Mouse (Mus musculus) adrenal gland, adult (tissue): ENCODE results near the gene Spata31d1b.

ENCODE experiments used
- DNase-seq, 2 experiments: peaks; one replicate each; pipeline ENCODE4 v3.0.0; 2022 to 2023; ENCODE audit warnings: low spot score in 1 of 2; ENCODE audit not compliant: inconsistent age in 2 of 2

Gene Spata31d1b

GRCm38 (mm10) chr13:59746164-59746563 lies 34.1 kb downstream of the Spata31d1b start:
- DNase-seq = no peak

GRCm38 (mm10) chr13:59746711-59747110 lies 34.6 kb downstream of the Spata31d1b start, which contains the start of gene 1700014D04Rik:
1700014D04Rik (minus strand) TSS chr13:59746752.
- no peak for DNase-seq

GRCm38 (mm10) chr13:59750310-59750709 lies 38.2 kb downstream of the Spata31d1b start:
- no peak for DNase-seq

GRCm38 (mm10) chr13:59756906-59757305 lies 44.8 kb downstream of the Spata31d1b start:
- no peak for DNase-seq

- DNase-seq = no peak
Observed at GRCm38 (mm10) chr13:59762791-59763190, 50.7 kb downstream of the Spata31d1b start.

- peak in 1 of 2 experiments; percentile 48 for DNase-seq
Observed at GRCm38 (mm10) chr13:59766786-59767515, 54.9 kb downstream of the Spata31d1b start.

GRCm38 (mm10) chr13:59768531-59768930 lies 56.4 kb downstream of the Spata31d1b start:
- DNase-seq = peak in 1 of 2 experiments; percentile 56
